Mouse (Mus musculus) olfactory bulb, adult 2 months (tissue): Measurements from ENCODE around the gene Ncapg2.

ENCODE experiments used
- CTCF ChIP-seq: fragments of 200-500 bp; IDR thresholded peaks from 2 replicates; pipeline ENCODE4 v1.5.1; 2012; ENCODE audit warnings: low read depth, mild to moderate bottlenecking, low read length, moderate library complexity; ENCODE audit not compliant: insufficient read depth
- POLR2A ChIP-seq: fragments of 200-500 bp; IDR thresholded peaks from 2 replicates; pipeline ENCODE4 v1.6.1; 2012; ENCODE audit warnings: mild to moderate bottlenecking, low read depth, low read length, moderate library complexity; ENCODE audit not compliant: insufficient read depth

- no peak for TF ChIP-seq POLR2A
- no peak for TF ChIP-seq CTCF
Measured at GRCm38 (mm10) chr12:116394327-116394726, 10.9 kb upstream of the Ncapg2 start.
